7 mouse cellular contexts compared by ENCODE assay signal in the genomic region with DNA sequence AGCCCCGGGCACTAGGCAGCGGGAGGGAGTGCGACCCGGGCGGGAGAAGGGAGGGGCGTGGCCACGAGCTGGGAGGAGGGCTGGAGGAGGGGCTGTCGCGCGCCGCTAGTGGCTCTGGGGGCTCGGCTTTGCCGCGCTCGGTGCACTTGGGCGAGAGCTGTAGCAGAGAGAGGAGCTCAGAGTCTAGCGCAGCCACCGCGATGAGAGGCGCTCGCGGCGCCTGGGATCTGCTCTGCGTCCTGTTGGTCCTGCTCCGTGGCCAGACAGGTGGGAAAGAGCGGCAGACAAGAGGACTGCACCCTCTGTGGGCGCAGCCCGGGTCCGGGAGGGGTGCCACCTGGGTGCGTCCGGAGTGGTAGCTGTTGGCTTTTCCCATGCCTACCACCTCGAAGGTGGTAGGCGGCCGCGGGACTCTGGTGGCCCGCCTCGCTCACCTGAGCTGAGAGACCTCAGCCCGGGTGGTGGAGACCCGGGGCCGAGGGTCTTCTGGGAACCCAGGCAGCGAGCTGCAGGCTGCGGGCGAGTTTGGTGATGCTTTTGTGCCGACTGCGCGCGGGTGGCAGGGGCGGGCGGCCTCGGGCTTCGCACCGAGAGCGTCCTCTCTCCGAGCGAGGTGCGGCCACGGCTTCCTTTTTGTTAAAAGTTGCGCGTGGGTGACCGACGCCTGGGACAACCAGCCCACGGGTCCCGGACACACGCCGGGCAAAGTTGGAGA. TPM values are rescaled to one million over a fixed set of nuclear protein-coding genes. Genes with fewer than 3 reads are reported as not detected.
DNase-seq lines count a peak whose midpoint lies in the region; ATAC-seq and TF ChIP-seq lines count a peak whose summit lies in the region.

Gene Kit, plus strand, starts transcription at position 65 of the 715 bp plus-strand sequence.

- H3K79me2 ChIP-seq in liver, adult 2 months (ENCODE audit: control insufficient read depth, insufficient read depth, low read length): no peaks in the 10 kb centered on the region

- peaks cover 32% of the 10 kb centered on the region for H3K27me3 ChIP-seq in heart, embryonic 12.5 days (replicated peaks)
- H3K27me3 ChIP-seq in kidney, embryonic 16.5 days (ENCODE audit: insufficient read depth, low read length): peaks cover 4% of the 10 kb centered on the region; the same call in 1 of the 2 replicates
- H3K27me3 ChIP-seq in liver, adult 2 months (ENCODE audit: control insufficient read depth, insufficient read depth, low read length): peaks cover 12% of the 10 kb centered on the region
- H3K27me3 ChIP-seq in stomach, embryonic 14.5 days (ENCODE audit: control insufficient read depth, insufficient read depth, low read length): no peaks in the 10 kb centered on the region

- peak; percentile 82 for DNase-seq in c-Kit-positive CD71-negative TER-119-negative erythroid progenitor cells, embryonic 14.5 days (ENCODE audit: low read depth)
- no peak for DNase-seq in liver, adult 2 months (ENCODE audit: extremely low read depth, low read depth, low spot score)
- DNase-seq in natural killer cell, adult 2 months (ENCODE audit: low spot score in 2 of 2): peak; percentile 34 to 42

- H3K9ac ChIP-seq in heart, embryonic 12.5 days: peak within 1 kb of the TSS; percentile 68
- peak within 1 kb of the TSS; percentile 70 for H3K9ac ChIP-seq in kidney, embryonic 16.5 days (replicated peaks; ENCODE audit: low read length)
- peak within 1 kb of the TSS; percentile 70 for H3K9ac ChIP-seq in liver, adult 2 months (ENCODE audit: low read depth, low read length)
- peak within 1 kb of the TSS; percentile 77 for H3K9ac ChIP-seq in stomach, embryonic 14.5 days (replicated peaks; ENCODE audit: low read depth, low read length)

- no peaks in the 10 kb centered on the region for H3K36me3 ChIP-seq in heart, embryonic 12.5 days
- no peaks in the 10 kb centered on the region for H3K36me3 ChIP-seq in kidney, embryonic 16.5 days (ENCODE audit: insufficient read depth, low read length)
- H3K36me3 ChIP-seq in liver, adult 2 months (ENCODE audit: control insufficient read depth, insufficient read depth, low read length): no peaks in the 10 kb centered on the region
- H3K36me3 ChIP-seq in stomach, embryonic 14.5 days (ENCODE audit: control insufficient read depth, insufficient read depth, low read length): no peaks in the 10 kb centered on the region

- no peak for TF ChIP-seq POLR2A in embryonic fibroblast, embryonic 13.5 days (IDR thresholded peaks at IDR 0.05; ENCODE audit: low read depth, low read length)
- peak; percentile 50; the same call in 1 of the 2 replicates for TF ChIP-seq POLR2A in liver, adult 2 months (IDR thresholded peaks at IDR 0.05; ENCODE audit: extremely low read depth, insufficient read depth, low read length)

- H3K4me1 ChIP-seq in embryonic fibroblast, embryonic 13.5 days (ENCODE audit: control insufficient read depth, insufficient read depth, low read length): no peaks in the 10 kb centered on the region
- H3K4me1 ChIP-seq in heart, embryonic 12.5 days (replicated peaks): peaks cover 18% of the 10 kb centered on the region
- H3K4me1 ChIP-seq in kidney, embryonic 16.5 days (ENCODE audit: insufficient read depth, low read length): peaks cover 10% of the 10 kb centered on the region
- H3K4me1 ChIP-seq in liver, adult 2 months (ENCODE audit: control insufficient read depth, insufficient read depth, low read length): no peaks in the 10 kb centered on the region
- H3K4me1 ChIP-seq in stomach, embryonic 14.5 days (ENCODE audit: control insufficient read depth, insufficient read depth, low read length): 0 out of 2 replicates have a peak, but pooled peaks cover 10% of the 10 kb centered on the region

- peak; percentile 88 for ATAC-seq in heart, embryonic 12.5 days (ENCODE audit: insufficient number of reproducible peaks, low FRiP score)
- peak; percentile 95 for ATAC-seq in kidney, embryonic 16.5 days (ENCODE audit: low FRiP score, low TSS enrichment)
- peak; percentile 93 for ATAC-seq in stomach, embryonic 14.5 days (ENCODE audit: insufficient number of reproducible peaks, insufficient read depth, low FRiP score, low read depth)

- under 1% methylated on average over 65 of the region's 65 CpGs for WGBS in heart, embryonic 12.5 days
- under 1% methylated on average over 63 of the region's 65 CpGs for WGBS in kidney, embryonic 16.5 days
- WGBS in liver, adult 2 months: under 1% methylated on average over 65 of the region's 65 CpGs
- WGBS in stomach, embryonic 14.5 days: under 1% methylated on average over 61 of the region's 65 CpGs

- H3K4me2 ChIP-seq in heart, embryonic 12.5 days: peak within 1 kb of the TSS; percentile 99
- peak within 1 kb of the TSS; percentile 99 for H3K4me2 ChIP-seq in kidney, embryonic 16.5 days (replicated peaks; ENCODE audit: low read depth, low read length)
- H3K4me2 ChIP-seq in stomach, embryonic 14.5 days (replicated peaks; ENCODE audit: low read depth, low read length): peak within 1 kb of the TSS; percentile 99

- TF ChIP-seq CTCF in embryonic fibroblast, embryonic 13.5 days (IDR thresholded peaks at IDR 0.05; ENCODE audit: borderline replicate concordance, insufficient read depth, low read length): no peak
- no peak for TF ChIP-seq CTCF in liver, adult 2 months (IDR thresholded peaks at IDR 0.05; ENCODE audit: low read depth, low read length)

- no peaks in the 10 kb centered on the region for H3K9me3 ChIP-seq in heart, embryonic 12.5 days (replicated peaks)
- H3K9me3 ChIP-seq in kidney, embryonic 16.5 days (ENCODE audit: low read length): no peaks in the 10 kb centered on the region
- H3K9me3 ChIP-seq in stomach, embryonic 14.5 days (ENCODE audit: control insufficient read depth, low read depth, low read length): no peaks in the 10 kb centered on the region

- H3K4me3 ChIP-seq in embryonic fibroblast, embryonic 13.5 days (ENCODE audit: insufficient read depth, low read length): peak within 1 kb of the TSS; percentile 38
- peak within 1 kb of the TSS; percentile 69 for H3K4me3 ChIP-seq in heart, embryonic 12.5 days
- H3K4me3 ChIP-seq in kidney, embryonic 16.5 days (ENCODE audit: low read length): peak within 1 kb of the TSS; percentile 70
- peak within 1 kb of the TSS; percentile 70 for H3K4me3 ChIP-seq in liver, adult 2 months (ENCODE audit: insufficient read depth, low read depth, low read length)
- H3K4me3 ChIP-seq in stomach, embryonic 14.5 days (ENCODE audit: low read depth, low read length): peak within 1 kb of the TSS; percentile 72

- no peak within 1 kb of the TSS for H3K27ac ChIP-seq in embryonic fibroblast, embryonic 13.5 days (ENCODE audit: insufficient read depth, low read length)
- H3K27ac ChIP-seq in heart, embryonic 12.5 days (ENCODE audit: poor library complexity, severe bottlenecking): no peak within 1 kb of the TSS
- H3K27ac ChIP-seq in kidney, embryonic 16.5 days (ENCODE audit: low read length): no peak within 1 kb of the TSS
- no peak within 1 kb of the TSS; the same call in 1 of the 2 replicates for H3K27ac ChIP-seq in liver, adult 2 months (replicated peaks; ENCODE audit: insufficient read depth, low read depth, low read length)
- H3K27ac ChIP-seq in stomach, embryonic 14.5 days (ENCODE audit: low read length): peak within 1 kb of the TSS; percentile 88

RNA-seq across cellular contexts. Expression of gene Kit, which starts in this region (rescaled TPM):
- polyA plus RNA-seq in embryonic fibroblast, embryonic 13.5 days (2011; ENCODE audit: insufficient read length, low read depth, missing spikeins): 0.37 TPM in 1 of 2 replicates, not detected in the other
- polyA plus RNA-seq in heart, embryonic 12.5 days (2016; fragmentation: Nextera tagmentation; extraction: Ambion mirVana): 13.0 and 13.6 TPM in 2 replicates
- 22.1 and 23.3 TPM in 2 replicates for polyA plus RNA-seq in kidney, embryonic 16.5 days (2015; fragmentation: Nextera tagmentation; extraction: Ambion mirVana)
- 2.4 and 4.0 TPM in 2 replicates for total RNA-seq in liver, adult 2 months (2014; rRNA removed)
- polyA plus RNA-seq in liver, adult 2 months (2012; rRNA removed): 1.3 and 2.4 TPM in 2 replicates
- 78.8 and 84.5 TPM in 2 replicates for polyA plus RNA-seq in stomach, embryonic 14.5 days (2014; fragmentation: Nextera tagmentation; extraction: Ambion mirVana)
